Mouse (Mus musculus) brain, embryonic 14.5 days (tissue): ENCODE data around the gene Sucla2. TPM values are rescaled to one million over a fixed set of nuclear protein-coding genes. Genes with fewer than 3 reads are reported as not detected.

Experiments
- DNase-seq: peaks from one replicate; pipeline ENCODE4 v3.0.0-alpha.2; 2011; ENCODE audit warnings: low read depth
- CTCF ChIP-seq: fragments of 200-500 bp; IDR thresholded peaks from 2 replicates; pipeline ENCODE4 v1.5.1; 2012; ENCODE audit warnings: inconsistent platforms, mild to moderate bottlenecking, moderate library complexity, borderline replicate concordance; ENCODE audit not compliant: insufficient read depth, insufficient read length; ENCODE audit errors: extremely low read depth
- POLR2A ChIP-seq: fragments of 200-500 bp; IDR thresholded peaks from 2 replicates; pipeline ENCODE4 v1.6.1; 2012; ENCODE audit warnings: mild to moderate bottlenecking, inconsistent platforms, borderline replicate concordance; ENCODE audit not compliant: poor library complexity, insufficient read depth, insufficient read length, severe bottlenecking; ENCODE audit errors: extremely low read depth
- polyA plus RNA-seq: library from polyadenylated mRNA; depleted of rRNA; stranded (reverse); fragments of >200 nt; gene quantifications from 2 replicates; pipeline ENCODE4 v1.2.3, GENCODE M21; 2012; rRNA removed

Gene Sucla2
- polyA plus RNA-seq, result 46.0 and 52.8 TPM in 2 replicates

DNA sequence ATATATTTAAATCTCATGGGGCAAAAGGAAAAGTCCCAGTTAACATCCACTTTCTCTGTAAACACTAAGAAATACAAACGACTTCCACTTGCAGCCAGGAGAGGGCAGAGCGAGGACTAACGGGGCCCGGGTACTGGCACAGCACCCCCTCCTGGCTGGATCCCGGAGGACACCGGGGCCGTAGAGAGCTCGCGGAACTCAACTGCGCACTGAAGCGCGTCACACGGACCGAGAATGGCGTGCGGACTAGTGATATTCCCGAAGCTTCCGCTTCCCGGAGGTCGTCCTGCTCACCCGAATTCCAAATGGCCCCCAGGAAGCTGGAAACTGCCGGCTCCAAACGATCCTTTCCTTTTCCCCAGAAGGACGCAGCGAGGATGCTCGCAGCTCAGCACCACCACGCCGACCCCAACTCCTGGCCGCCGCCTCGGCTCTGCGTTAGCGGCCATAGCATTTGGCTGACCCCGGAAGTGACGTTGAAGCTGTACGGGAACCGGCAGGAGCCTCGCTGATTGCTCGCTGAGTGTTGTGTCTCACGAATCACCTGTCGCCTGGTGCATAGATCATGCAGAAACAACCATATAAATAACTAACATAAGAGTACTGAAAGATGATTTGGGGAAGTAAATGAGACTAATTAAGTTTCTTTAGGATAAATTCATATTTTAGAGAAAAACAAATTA, at the start of gene Sucla2:
Gene Sucla2, plus strand, starts transcription at position 554 of the 683 bp plus-strand sequence.
- DNase-seq, result peak; percentile 99

DNA sequence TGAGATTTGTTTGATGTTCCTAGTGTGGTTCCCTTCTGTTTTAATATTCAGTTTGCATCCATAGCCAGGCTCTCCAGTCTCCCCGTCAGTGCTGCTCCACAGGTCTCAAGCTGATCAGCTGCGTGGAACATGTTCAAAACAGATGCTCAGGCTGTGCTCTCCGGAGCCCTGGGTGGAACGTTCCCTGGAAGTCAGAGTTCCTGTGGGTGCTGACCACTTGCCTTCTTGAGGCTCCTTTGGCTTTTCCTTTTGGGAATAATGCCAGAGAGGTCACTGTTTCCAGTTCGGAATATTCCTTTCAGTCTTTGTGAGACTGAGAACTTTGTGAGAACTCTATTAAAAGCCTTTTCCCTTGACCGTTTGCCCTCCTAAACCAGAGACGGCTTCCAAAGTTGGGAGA, 49.6 kb upstream of the Sucla2 start:
- no peak for DNase-seq
- TF ChIP-seq CTCF (no peak), POLR2A (no peak)

More for the DNA sequence above, at the start of gene Sucla2:
- TF ChIP-seq CTCF (peak; percentile 100), POLR2A (no peak)

DNA sequence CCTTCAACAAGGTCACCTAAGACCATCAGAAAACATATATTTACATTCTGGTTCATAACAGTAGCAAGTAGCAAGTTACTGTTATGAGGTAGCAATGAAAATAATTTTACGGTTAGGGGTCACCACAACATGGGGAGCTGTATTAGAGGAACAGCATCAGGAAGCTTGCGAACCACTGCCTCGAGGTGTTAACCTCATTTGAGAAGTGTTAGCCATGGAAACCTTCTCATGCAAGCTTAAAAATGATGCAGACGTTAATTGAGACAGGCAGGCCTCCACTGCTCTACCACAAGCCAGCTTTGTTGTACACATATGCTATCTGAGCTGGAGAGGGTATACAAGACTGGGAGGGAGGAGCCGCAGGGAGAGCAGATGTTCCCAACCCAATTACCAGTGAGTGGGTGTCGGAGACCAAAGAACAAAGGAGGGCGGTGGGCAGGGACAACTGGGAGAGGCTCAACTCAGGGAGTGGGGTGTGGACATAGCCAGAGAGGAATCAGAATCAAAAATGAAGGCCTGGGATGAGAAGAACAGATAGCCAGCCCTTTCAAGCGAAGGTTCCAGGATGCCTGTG, 48.7 kb upstream of the Sucla2 start:
- DNase-seq, result peak; percentile 86

DNA sequence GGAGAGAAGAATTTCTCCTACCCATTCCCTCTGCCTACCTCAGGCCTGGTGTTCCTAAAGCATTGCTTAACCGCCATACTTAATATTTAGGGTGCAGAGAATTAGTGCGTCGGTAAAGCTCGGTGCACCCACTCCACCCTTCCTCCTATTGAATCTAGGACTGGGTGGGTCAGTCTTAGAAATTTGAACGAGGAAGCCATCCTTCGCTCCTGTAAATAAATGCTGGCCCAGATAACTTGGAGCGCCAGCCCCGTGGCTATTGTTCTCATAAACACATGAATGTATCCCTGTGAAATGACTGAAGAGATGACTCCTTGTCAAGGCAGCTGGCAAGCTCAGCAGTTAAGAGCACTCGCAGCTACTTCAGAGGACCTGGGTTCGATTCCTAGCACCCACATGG, 48.0 kb upstream of the Sucla2 start:
- no peak for DNase-seq
- TF ChIP-seq CTCF (no peak), POLR2A (no peak)

More for the DNA sequence above, 48.7 kb upstream of the Sucla2 start:
- TF ChIP-seq POLR2A (no peak), CTCF (no peak)

DNA sequence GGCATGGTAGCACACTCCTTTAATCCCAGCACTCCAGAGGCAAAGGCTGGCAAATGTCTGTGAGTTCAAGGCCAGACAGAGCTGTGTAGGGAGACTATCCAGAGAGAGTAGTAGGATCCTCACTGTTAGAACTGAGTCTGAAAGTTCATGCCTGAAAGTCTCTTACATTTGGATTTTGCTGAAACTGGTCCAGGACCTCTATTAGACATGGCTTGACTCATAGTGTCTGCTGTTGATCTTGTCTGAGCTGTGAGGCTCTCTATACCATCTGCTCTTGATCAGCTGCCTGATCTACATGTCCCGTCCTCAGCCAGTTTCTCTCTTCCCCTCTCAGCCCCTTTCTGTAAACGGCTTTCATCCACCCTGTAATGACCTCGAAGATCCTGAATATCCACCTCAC, 46.8 kb upstream of the Sucla2 start:
- DNase-seq, result no peak
- TF ChIP-seq CTCF (no peak), POLR2A (no peak)

DNA sequence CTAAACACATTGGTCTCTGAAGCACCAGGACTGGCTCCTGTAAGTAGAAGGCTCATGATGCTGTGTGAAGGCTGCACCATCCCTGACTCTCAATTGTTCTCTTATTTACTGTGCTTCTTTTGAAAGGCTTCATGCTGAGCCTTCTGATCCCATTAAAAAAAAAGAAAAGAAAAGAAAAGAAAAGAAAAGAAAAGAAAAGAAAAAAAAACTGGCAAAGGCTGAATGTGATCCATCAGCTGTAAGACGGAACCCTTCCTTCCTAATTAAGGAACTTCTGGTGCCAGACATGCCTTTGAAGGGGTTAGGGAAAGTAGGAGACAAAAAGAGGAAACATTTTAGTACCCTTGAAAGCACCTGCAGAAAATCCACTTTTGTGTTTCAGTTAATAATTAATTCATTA, 45.3 kb upstream of the Sucla2 start:
- peak; percentile 64 for DNase-seq
- TF ChIP-seq CTCF (no peak), POLR2A (no peak)

DNA sequence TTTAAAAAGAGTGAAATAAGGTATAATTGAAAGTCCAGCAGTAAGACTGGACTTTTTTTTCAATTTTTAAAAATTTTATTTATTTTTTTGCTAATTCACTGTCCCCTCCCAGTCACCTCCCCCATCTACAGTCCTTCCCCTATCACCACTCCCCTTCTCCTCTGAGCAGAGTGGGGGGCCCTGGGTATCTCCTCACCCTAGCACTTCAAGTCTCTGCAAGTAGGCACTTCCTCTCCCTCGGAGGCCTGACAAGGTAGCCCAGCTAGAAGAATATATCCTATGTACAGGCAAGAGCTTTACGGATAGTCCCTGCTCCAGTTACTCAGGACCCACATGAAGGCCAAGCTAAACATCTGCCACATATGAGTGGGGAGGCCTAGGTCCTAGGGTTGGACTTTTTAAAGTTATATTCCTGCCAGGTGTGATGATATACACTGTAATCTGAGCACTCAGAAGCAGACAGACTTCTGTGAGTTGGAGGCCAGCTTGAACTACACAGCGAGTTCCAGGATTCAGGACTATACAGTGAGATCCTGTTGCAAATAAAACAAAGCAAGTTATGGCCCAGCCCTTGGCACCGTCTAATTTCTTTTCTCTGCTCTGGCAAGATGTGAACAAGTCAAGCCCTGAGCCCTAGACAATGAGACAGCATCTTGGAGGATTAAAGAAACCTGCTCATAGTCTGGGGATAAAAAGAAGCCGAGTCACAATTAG, 41.4 kb upstream of the Sucla2 start:
- DNase-seq, result no peak
- no peak for TF ChIP-seq CTCF
- no peak for TF ChIP-seq POLR2A

DNA sequence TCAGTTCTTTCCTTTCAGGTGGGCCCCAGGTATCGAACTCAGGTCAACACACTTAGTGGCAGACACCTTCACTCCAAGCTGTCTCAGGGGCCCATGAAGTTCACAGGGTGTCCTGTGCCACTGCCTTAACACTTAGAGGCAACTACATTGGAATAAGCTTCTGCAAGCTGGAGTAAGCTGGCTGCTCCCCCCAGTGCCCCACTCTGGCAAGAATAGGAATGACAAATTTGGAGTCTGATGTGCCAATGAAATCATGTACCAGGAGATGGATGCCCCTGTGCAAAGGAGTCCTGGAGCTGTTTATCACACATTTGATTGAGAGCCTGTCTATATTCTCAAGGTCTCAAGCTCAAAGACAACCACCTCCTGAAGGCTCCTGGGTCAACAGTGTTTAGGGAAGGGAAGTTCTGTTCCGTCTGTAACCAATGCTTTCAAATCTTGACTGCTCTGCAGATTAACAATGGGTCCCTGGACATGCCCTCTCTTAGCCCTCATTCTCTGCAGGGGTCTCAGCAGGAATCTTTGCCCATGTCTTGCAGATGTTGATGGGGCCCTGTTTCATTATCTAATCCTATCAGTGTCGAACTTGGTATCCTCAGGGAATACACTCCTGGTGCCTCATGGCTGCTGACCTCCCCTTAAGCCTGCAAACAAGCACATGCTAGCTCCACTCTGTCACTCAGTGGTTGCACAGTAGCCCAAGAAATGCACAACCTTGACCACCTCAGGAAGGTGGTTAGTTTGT, 40.6 kb upstream of the Sucla2 start:
- no peak for DNase-seq

DNA sequence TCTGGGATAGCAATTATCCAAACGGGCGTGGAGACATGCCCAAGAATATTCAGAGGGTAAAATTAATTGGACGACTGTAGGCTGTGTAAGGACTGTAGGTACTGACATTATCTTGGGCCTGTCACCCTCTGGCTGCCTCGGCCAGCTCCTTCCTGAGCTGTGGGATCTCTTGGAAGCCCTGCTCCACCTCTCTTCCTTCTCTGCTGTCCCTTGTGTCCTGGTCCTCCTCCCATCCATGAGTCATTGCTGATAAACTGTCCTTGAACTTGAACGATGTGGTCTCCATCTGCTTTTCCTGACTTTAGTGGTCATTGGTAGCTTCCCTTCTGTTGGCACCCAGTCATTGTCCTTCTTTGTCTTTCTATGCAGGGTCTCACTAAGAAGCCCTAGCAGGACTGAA, 38.5 kb upstream of the Sucla2 start:
- no peak for TF ChIP-seq CTCF
- no peak for TF ChIP-seq POLR2A
- no peak for DNase-seq

More for the DNA sequence above, 40.6 kb upstream of the Sucla2 start:
- TF ChIP-seq CTCF (no peak), POLR2A (no peak)

DNA sequence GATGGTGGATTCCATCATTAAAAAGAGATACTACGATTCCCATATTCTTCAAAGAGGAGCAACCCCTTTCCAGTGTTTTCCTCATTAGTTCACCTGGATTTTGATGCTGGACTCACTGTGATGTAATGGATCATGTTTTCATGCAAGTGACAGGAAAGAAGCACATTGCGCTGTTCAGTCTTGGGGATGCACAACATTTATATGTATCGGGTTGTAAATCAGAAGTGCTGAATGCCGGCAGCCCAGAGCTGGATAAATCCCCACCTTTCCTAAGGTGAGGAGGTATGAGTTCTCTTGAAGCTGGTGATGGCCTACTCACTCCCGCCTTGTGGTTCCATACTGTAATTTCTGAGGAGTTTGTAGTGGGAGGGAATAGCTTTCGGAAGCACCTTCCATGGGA, 31.8 kb upstream of the Sucla2 start:
- TF ChIP-seq CTCF (no peak), POLR2A (no peak)
- no peak for DNase-seq

DNA sequence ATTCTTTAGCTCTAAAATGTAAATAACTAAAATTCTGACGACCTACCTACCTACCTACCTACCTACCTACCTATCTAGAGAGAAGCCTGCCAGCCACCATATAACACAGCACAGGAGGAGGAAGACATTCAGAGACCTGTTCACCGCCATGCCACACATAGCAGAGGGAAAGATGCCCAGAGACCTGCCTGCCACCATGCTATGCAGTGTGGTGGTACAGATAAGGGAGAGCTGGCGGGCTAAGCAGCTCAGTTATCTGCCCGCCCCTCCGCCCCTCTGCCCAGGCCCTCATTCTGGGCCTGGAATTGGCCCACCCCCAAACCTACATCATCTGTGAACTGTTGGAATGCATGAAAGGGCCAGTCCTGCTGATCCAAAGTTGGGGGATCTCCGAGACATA, 31.0 kb upstream of the Sucla2 start:
- DNase-seq, result no peak
- TF ChIP-seq POLR2A (no peak), CTCF (no peak)
